Mouse (Mus musculus) hindbrain, embryonic 12.5 days (tissue): Measurements from ENCODE around the gene 1810055G02Rik. TPM values are rescaled to one million over a fixed set of nuclear protein-coding genes. Genes with fewer than 3 reads are reported as not detected.

ENCODE experiments used
- ATAC-seq: fragments of 200-750 bp; cut with Nextera tagmentation; 2 replicates; pipeline ENCODE4 v1.8.0; 2017; ENCODE audit warnings: moderate TSS enrichment; ENCODE audit not compliant: low FRiP score
- H3K27ac ChIP-seq: fragments of 300-500 bp; sonication (generic); 2 replicates; pipeline ENCODE4 v1.5.1; 2016; ENCODE audit warnings: mild to moderate bottlenecking
- H3K27me3 ChIP-seq: fragments of 300-500 bp; sonication (generic); 2 replicates; pipeline ENCODE4 v1.6.1; 2016; ENCODE audit warnings: mild to moderate bottlenecking
- H3K36me3 ChIP-seq: fragments of 300-500 bp; sonication (generic); 2 replicates; pipeline ENCODE4 v1.6.1; 2016; ENCODE audit warnings: mild to moderate bottlenecking
- H3K4me1 ChIP-seq: fragments of 300-500 bp; sonication (generic); 2 replicates; pipeline ENCODE4 v1.6.1; 2016
- H3K4me2 ChIP-seq: fragments of 300-500 bp; sonication (generic); replicated peaks from 2 replicates; pipeline ENCODE4 v1.6.1; 2016; ENCODE audit warnings: mild to moderate bottlenecking
- H3K4me3 ChIP-seq: fragments of 300-500 bp; sonication (generic); 2 replicates; pipeline ENCODE4 v1.5.1; 2016; ENCODE audit warnings: mild to moderate bottlenecking
- H3K9ac ChIP-seq: fragments of 300-500 bp; sonication (generic); 2 replicates; pipeline ENCODE4 v1.6.1; 2016; ENCODE audit warnings: mild to moderate bottlenecking, moderate library complexity
- H3K9me3 ChIP-seq: fragments of 300-500 bp; sonication (generic); replicated peaks from 2 replicates; pipeline ENCODE4 v1.6.1; 2016; ENCODE audit warnings: mild to moderate bottlenecking
- WGBS: fragments of 180-500 bp; shearing (Covaris S2); methylation state at CpG from one replicate; pipeline ENCODE4 v1.1.7; 2016; 5-methylcytosine and 5-hydroxymethylcytosine counted together
- polyA plus RNA-seq: library from polyadenylated mRNA; unstranded; fragments of >200 nt; fragmentation: Nextera tagmentation; extraction: Ambion mirVana; gene quantifications from 2 replicates; pipeline ENCODE4 v1.2.1, GENCODE M21; 2016

The 1810055G02Rik gene
- polyA plus RNA-seq, 1 experiment from 2014 or later: 37.3 TPM

DNA sequence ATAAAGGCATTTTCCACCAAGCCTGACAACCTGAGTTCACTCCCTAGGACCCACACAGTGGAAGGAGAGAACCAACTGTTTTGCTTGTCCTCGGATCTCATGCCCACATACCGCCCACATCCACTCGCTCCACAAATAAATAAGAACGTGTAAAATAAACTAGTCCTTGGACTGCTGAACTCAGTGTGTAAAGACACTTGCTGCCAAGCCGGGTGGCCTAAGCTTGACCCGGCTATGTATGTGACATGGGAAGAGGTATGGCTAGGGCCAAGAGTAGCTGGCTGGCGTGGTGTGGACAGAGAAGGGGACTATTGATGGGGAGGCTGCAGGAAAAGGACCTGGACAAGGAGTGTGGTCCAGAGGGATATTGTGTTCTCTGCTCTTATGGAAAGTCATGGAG, 10.1 kb upstream of the 1810055G02Rik start:
- WGBS: 85% methylated on average over 7 of the region's 7 CpGs

DNA sequence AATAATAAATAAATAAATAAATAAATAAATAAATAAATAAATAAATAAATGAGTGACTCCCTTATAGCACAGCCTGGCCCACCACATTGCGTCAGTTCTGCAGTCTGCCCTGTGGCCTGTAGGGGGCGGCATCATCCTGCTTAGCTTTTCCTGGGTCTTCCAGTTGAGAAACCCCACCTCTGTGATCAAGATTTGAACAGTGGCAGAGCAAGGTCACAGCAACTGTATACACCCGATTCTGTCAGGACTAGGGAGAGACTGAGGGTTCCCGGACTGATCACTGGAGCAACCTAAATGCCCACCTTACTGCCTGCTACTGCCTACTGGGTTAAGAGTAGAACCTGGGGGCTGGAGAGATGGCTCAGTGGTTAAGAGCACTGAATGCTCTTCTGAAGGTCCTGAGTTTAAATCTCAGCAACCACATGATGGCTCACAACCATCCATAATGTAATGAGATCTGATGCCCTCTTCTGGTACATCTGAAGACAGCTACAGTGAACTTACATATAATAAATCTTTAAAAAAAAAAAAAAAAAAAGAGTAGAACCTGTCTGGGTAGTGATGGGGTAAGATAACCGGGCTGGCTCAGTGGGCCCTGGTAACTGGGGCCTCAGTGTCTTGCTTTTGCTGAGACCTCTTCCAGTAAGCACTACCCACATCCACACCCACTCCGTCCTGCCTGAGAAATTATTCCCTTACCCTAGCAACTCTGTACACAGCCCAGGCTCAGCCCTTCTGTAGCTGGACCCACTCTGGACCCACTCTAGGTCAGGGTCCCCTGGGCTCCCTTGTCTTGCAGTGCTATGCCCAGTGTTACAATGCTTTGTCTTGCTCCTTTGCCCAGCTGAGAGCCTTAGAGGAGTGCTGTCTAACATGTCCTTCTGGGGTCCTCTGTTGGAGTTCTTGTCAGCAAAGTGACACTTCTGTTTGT, 8.3 kb upstream of the 1810055G02Rik start:
- ATAC-seq: peak; percentile 60
- no peaks in the 10 kb centered on the region for H3K36me3 ChIP-seq
- H3K27me3 ChIP-seq: no peaks in the 10 kb centered on the region
- no peaks in the 10 kb centered on the region for H3K9me3 ChIP-seq
- no peak overlapping the region for H3K9ac ChIP-seq
- H3K4me3 ChIP-seq: no peak overlapping the region
- H3K4me2 ChIP-seq: no peak overlapping the region
- 40% methylated on average over 6 of the region's 6 CpGs for WGBS
- H3K27ac ChIP-seq: no peak overlapping the region
- no peaks in the 10 kb centered on the region for H3K4me1 ChIP-seq

More for the DNA sequence above, 10.1 kb upstream of the 1810055G02Rik start:
- ATAC-seq: no peak
- Histone ChIP-seq H3K27ac (no peak overlapping the region), H3K9me3 (no peaks in the 10 kb centered on the region), H3K4me3 (no peak overlapping the region), H3K4me1 (no peaks in the 10 kb centered on the region), H3K4me2 (no peak overlapping the region), H3K9ac (no peak overlapping the region), H3K27me3 (no peaks in the 10 kb centered on the region), H3K36me3 (no peaks in the 10 kb centered on the region)

DNA sequence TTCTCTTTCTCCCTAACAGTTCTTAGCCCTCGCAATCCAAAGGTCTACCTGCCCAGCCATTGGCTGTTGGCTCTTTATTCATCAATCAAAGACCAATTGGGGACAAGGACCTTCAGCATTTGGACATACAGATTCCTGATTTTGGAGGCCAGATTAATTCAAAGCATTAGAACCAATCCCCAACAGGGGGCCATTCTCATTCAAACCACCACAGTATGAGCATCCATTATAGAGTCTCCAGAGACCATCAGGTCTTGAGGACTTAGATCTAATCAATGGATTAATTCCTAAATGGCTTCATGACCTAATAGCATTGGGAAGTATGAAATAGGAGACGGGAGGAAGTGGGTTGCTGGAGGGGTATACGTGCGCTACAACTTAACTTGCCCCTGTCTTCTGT, 5.6 kb upstream of the 1810055G02Rik start:
- no peak overlapping the region for H3K4me3 ChIP-seq
- no peaks in the 10 kb centered on the region for H3K27me3 ChIP-seq
- no peak overlapping the region for H3K4me2 ChIP-seq
- peaks cover 1% of the 10 kb centered on the region; the same call in 1 of the 2 replicates for H3K4me1 ChIP-seq
- no peak overlapping the region for H3K27ac ChIP-seq
- H3K36me3 ChIP-seq: no peaks in the 10 kb centered on the region
- 86% methylated on average over 4 of the region's 4 CpGs for WGBS
- no peak for ATAC-seq
- H3K9ac ChIP-seq: no peak overlapping the region
- no peaks in the 10 kb centered on the region for H3K9me3 ChIP-seq

DNA sequence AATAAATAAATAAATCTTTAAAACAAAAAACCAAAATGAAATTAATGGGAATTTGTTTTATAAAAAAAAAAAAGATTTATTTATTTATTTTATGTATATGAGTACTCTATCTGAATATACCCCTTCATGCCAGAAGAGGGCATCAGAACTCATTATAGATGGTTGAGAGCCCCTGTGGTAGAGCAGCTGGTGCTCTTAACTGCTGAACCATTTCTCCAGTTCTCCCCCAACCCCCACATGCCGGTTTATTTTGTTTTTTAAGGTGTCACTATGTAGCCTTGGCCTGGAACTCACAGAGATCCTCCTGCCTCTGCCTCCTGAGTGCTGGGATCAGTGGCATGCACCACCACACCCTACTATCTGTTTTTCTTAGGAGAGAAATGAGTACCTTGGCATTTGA, 1.8 kb upstream of the 1810055G02Rik start:
- no peaks in the 10 kb centered on the region for H3K9me3 ChIP-seq
- 50% methylated on average over 1 of the region's 1 CpGs for WGBS
- no peaks in the 10 kb centered on the region for H3K36me3 ChIP-seq
- peaks cover 16% of the 10 kb centered on the region for H3K4me1 ChIP-seq
- no peak overlapping the region for H3K9ac ChIP-seq
- no peak overlapping the region for H3K4me3 ChIP-seq
- no peaks in the 10 kb centered on the region for H3K27me3 ChIP-seq
- no peak overlapping the region for H3K4me2 ChIP-seq
- ATAC-seq: no peak
- H3K27ac ChIP-seq: no peak overlapping the region

DNA sequence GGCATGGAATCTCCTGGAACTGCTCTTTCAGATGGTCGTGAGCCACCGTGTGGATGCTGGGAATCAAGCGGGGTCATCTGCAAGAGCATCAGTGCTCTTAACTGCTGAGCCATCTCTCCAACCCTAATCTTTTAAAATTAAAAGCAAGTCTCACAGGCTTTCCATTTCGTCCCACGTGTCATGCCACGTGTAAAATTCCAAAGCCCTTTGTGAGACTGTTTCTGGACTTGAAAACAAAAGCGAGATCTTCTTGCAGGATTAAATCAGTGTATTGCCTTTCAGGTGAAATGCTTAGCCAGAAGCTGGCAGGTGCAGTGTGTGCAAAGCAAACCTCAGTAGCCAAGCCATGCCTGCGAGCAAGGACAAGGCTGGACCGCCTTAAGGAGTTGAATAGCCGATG, 540 bp upstream of the 1810055G02Rik start:
- no peaks in the 10 kb centered on the region for H3K27me3 ChIP-seq
- H3K4me2 ChIP-seq: peak overlapping the region; percentile 79
- peak overlapping the region; percentile 81 for H3K4me3 ChIP-seq
- ATAC-seq: no peak
- H3K4me1 ChIP-seq: peaks cover 16% of the 10 kb centered on the region
- peak overlapping the region; percentile 73 for H3K27ac ChIP-seq
- no peaks in the 10 kb centered on the region for H3K36me3 ChIP-seq
- peak overlapping the region; percentile 82 for H3K9ac ChIP-seq
- 40% methylated on average over 10 of the region's 10 CpGs for WGBS
- no peaks in the 10 kb centered on the region for H3K9me3 ChIP-seq

DNA sequence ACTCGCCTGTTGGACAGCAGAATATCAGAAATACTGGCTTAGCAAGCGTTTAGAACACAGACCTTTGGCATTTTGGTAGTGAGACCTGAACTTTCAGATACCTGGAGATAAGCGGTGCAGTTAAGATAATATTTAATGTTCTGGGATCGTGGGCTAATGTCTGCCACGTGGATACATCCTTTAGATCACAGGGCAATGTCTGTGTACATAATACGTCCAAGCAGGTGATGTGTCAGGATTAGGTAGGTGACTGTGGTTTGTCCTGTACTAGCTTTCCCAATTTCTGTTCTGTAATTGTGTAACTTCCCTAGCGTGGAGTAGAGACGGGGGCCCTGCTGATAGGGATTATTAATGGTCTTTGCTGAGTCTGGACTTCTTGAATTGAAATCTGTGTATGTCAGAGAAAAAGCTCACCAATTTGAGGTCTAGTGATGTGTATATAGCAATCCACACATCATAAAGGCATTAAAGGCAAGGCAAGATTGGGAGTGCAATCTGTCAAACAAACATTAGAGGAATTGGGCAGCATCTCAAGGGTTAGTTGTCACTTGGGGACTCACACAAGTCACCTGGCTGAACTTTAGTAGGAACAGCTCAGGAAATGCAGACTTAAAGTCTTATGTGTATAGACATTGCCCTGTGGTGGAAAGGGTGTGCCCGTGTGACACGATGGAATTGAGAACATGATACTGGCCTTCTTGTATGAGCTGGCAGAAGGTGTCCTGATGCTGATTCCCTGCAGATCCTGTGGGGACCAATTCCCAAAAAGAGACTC, 1.1 kb downstream of the 1810055G02Rik start:
- H3K27me3 ChIP-seq: no peaks in the 10 kb centered on the region
- H3K27ac ChIP-seq: no peak overlapping the region
- WGBS: 44% methylated on average over 10 of the region's 10 CpGs

DNA sequence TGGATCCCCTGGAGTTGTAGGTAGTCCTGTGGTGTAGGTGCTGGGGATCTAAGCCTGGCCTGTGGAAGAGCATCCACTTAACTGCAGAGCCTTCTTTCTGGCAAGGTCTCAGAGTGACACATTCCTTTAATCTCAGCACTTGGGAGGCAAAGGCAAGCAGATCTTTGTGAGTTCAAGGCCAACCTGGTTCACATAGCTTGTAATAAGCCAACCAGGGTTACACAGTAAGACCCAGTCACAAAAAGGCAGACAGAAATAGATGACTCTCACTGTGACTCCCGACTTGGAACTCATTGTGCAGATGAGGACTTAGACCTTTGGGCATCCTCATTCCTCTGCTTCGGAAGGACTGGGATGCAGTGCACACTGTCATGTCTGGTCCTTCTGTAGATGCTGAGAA, 2.3 kb downstream of the 1810055G02Rik start:
- no peak overlapping the region for H3K4me2 ChIP-seq
- peaks cover 3% of the 10 kb centered on the region; the same call in 1 of the 2 replicates for H3K36me3 ChIP-seq
- H3K9me3 ChIP-seq: no peaks in the 10 kb centered on the region
- WGBS: 94% methylated on average over 2 of the region's 2 CpGs
- H3K27me3 ChIP-seq: no peaks in the 10 kb centered on the region
- H3K9ac ChIP-seq: no peak overlapping the region
- H3K4me1 ChIP-seq: peaks cover 16% of the 10 kb centered on the region
- ATAC-seq: no peak
- no peak overlapping the region for H3K4me3 ChIP-seq
- H3K27ac ChIP-seq: no peak overlapping the region

More for the DNA sequence above, 1.1 kb downstream of the 1810055G02Rik start:
- no peaks in the 10 kb centered on the region for H3K36me3 ChIP-seq
- peak overlapping the region; percentile 82 for H3K9ac ChIP-seq
- H3K4me1 ChIP-seq: peaks cover 16% of the 10 kb centered on the region
- H3K9me3 ChIP-seq: no peaks in the 10 kb centered on the region
- H3K4me2 ChIP-seq: peak overlapping the region; percentile 79
- no peak for ATAC-seq
- peak overlapping the region; percentile 81 for H3K4me3 ChIP-seq

DNA sequence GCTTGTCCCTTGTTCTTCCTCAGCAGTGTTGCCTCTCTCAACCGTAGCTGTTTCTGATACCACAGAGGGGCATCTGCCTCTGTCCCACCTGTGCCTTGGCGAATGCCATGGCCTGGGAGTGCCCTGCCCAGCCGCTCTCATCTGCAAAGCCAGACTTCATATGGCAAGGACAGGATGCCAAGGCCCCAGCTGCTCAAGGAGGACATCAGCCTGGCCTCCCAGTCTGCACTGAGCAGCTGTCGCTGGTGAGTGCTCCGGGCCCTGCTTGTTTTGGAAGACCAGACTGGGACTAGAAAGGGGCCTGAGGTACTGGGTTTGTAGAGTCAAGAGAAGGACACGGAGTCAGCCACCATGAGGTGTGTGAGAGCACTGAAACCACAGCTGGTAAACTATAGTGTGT, 6.3 kb downstream of the 1810055G02Rik start:
- Histone ChIP-seq H3K9me3 (no peaks in the 10 kb centered on the region), H3K4me3 (no peak overlapping the region), H3K36me3 (peaks cover 33% of the 10 kb centered on the region), H3K27me3 (no peaks in the 10 kb centered on the region), H3K9ac (no peak overlapping the region), H3K27ac (no peak overlapping the region), H3K4me1 (peaks cover 10% of the 10 kb centered on the region), H3K4me2 (no peak overlapping the region)
- no peak for ATAC-seq
- WGBS: 92% methylated on average over 6 of the region's 6 CpGs

DNA sequence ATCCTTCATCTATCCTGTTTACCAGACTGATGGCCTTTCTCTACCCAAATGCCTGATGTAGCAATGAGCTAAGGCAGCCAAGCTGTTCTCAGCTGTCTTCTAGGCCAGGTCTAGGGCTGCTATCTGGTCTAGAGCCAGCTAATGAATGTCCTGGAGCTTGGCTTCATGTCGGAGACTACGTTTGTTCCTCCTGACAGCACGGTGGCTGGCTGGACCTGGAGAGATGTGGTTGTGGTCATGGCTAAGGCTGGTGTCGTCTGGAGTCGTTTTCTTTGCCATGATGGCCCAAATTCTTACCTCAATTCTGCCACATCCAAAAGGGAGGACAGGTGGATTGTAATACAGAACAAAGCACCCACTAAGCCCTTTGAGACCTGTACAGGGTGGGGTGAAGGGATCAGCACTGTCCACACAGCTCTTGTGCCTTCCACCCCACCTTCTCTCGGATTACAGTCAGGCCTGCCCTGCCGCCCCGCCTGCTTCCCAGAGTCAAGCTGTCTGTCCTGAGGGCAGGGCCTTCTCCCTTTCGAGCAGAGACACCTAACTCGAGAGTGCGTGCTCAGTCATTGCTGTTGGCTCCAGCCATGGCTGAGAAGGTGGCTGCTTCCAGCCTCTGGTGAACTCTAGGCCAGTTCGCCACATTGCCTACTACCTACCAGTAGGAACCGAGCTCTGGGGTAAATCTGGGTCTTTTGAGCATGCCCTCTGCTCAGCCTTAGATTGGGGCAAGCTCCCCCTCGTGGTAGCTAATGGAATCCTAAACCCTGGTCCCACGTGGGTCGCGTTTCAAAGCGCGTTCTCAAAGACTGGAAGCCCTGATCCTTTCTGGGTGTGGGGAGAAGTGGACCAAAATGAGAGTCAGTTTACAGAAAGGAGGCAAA, 10.6 kb downstream of the 1810055G02Rik start:
- H3K4me2 ChIP-seq: peak overlapping the region; percentile 61
- peaks cover 33% of the 10 kb centered on the region for H3K36me3 ChIP-seq
- no peaks in the 10 kb centered on the region for H3K9me3 ChIP-seq
- peak; percentile 62 for ATAC-seq
- H3K4me1 ChIP-seq: peaks cover 14% of the 10 kb centered on the region
- H3K27me3 ChIP-seq: no peaks in the 10 kb centered on the region
- H3K4me3 ChIP-seq: peak overlapping the region; percentile 32
- 41% methylated on average over 19 of the region's 19 CpGs for WGBS
- peak overlapping the region; percentile 49 for H3K9ac ChIP-seq
- no peak overlapping the region for H3K27ac ChIP-seq

DNA sequence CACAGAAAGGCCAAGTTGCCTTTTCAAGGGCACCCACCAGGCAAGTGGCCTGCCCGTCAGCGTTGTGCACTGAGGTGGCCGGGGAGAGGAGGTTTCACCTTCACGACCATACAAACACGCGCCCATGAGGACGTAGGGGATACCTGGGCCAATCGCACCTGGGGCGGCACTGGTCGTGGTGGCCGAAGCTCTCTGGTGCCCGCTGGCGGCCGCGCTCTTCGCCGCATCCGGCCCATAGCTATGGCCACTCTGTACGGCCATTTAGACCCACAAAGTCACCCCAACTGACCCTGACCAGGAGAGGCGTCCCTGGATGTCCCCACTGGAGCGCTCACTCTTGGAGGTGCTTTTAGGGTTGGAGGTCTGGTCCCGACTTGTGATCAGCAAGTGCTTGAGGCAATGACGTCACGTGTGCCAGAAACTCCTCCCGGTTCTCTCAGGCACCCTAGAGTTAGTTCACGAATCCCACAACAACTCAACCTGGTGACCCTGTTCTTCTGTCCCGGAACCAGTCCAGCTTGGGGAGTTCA, 11.3 kb downstream of the 1810055G02Rik start:
- H3K4me1 ChIP-seq: peaks cover 14% of the 10 kb centered on the region
- ATAC-seq: peak; percentile 73
- no peaks in the 10 kb centered on the region for H3K9me3 ChIP-seq
- H3K9ac ChIP-seq: peak overlapping the region; percentile 49
- H3K27me3 ChIP-seq: no peaks in the 10 kb centered on the region
- peak overlapping the region; percentile 32 for H3K4me3 ChIP-seq
- peaks cover 33% of the 10 kb centered on the region for H3K36me3 ChIP-seq
- H3K27ac ChIP-seq: no peak overlapping the region
- H3K4me2 ChIP-seq: peak overlapping the region; percentile 61
- 1% methylated on average over 27 of the region's 27 CpGs for WGBS

DNA sequence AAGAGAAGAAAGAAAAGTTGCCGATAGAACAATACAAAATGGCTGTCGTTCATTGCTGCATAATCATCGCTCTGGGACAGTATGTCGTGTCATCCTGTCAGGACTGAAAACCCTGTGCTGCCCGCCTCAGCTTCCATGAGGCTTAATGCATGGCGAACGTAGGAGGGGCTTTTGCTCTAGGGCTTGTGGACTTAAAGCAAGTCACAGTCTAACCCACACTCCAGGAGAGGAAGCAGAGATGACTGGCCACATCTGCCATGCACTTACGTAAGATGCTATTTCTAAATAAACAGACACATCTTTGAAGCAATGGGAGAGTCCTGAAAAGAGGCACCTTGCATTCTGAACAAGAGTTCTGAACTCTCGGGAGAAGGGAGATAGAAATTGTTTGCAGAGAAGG, 15.1 kb downstream of the 1810055G02Rik start:
- 93% methylated on average over 9 of the region's 9 CpGs for WGBS
- H3K4me1 ChIP-seq: peaks cover 14% of the 10 kb centered on the region
- ATAC-seq: no peak
- H3K4me3 ChIP-seq: no peak overlapping the region
- H3K9me3 ChIP-seq: no peaks in the 10 kb centered on the region
- peaks cover 2% of the 10 kb centered on the region; the same call in 1 of the 2 replicates for H3K36me3 ChIP-seq
- H3K9ac ChIP-seq: no peak overlapping the region
- H3K4me2 ChIP-seq: no peak overlapping the region
- no peaks in the 10 kb centered on the region for H3K27me3 ChIP-seq
- H3K27ac ChIP-seq: no peak overlapping the region
